Mouse (Mus musculus) urinary bladder, adult 18-20 months (tissue): ENCODE results near the gene Trmo.
A peak's percentile ranks its signal among the peaks of the same experiment; 100 is the strongest.

Experiments used
- DNase-seq, 2 experiments: peaks; one replicate each; pipeline ENCODE4 v3.0.0; 2022; ENCODE audit warnings: low spot score in 2 of 2, mixed read lengths in 2 of 2

The Trmo gene

DNA sequence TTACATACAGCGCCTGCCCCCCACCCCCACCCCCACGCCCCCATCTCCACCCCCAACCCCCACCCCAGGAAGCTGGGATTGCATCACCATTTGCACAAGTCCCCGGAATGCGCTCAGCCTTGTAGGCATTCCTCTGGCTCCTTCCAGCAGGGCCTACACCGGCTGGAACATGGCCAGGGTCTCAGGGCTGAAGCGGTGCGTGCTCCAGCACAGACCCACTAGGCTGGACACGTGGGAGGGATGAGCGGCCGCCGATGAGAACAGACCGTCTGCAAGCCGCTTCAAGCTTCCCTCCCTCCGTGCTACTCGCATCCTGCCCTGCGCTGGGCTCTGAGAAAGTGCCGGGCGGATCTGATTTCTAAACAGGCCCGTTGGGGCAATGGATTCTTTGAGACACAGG, 18.2 kb downstream of the Trmo start:
- DNase-seq: peak in 1 of 2 experiments; percentile 53

GRCm38 (mm10) chr4:46370406-46370805, 18.8 kb downstream of the Trmo start:
- no peak for DNase-seq

- DNase-seq: no peak
Measured at GRCm38 (mm10) chr4:46369070-46369469, 20.2 kb downstream of the Trmo start.

- no peak for DNase-seq
Measured at GRCm38 (mm10) chr4:46367487-46367959, 21.7 kb downstream of the Trmo start.

DNA sequence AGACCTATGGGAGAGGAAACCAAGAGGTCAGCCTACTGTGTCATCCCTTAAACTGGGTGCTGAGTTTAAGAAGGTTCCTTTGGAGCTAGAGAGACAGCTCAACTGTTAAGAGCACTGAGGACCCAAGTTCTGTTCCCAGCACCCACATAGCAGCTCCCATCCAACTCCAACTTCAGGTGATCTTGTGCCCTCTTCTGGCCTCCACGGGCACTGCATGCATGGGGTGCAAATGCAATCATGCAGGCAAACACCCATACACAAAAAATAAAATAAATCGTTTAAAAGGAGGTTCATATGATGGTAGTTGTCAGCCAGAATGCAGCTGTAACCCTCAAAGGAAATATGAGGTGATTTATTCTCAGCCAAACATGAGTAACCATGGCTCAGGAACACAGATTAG, 24.9 kb downstream of the Trmo start:
- no peak for DNase-seq

GRCm38 (mm10) chr4:46361258-46361657, 28.0 kb downstream of the Trmo start:
- no peak for DNase-seq

GRCm38 (mm10) chr4:46359539-46360253, 29.5 kb downstream of the Trmo start:
- DNase-seq: no peak

DNA sequence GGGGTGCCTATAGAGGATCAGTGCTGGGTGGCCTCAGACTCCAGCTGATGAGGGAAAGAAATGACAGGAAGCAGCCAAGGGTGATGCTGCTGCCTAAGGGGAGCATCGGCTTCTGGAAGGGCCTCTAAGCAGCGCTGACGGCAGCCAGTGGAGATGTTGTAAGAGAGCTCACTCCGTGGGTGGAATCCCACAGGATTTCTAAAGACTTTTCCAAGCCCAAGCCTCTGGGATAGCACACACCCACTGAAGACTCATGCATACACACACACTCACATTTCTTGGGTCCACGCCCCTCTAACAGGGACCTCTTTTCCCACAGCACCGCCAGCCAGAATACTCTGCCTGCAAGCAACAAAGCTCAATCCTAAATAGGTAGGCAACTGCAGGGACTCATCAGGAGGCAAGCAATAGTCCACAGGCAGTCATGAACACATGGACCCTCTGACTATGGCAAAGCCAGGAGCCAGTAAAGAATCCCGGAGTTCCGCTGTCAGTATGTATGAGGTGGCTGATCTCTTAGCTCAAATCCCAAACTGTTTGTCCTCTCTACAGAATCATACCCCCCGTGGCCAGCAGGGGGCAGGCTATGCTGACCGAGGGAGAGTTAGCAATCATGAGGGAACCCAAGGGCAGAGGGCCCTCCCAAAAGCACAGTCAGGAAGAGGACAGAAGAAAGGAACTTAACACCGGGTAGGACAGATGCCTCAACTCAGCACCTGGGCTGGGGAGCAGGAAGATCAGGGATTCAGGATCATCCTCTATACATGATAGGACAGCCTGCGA, 32.7 kb downstream of the Trmo start:
- DNase-seq: peak in 1 of 2 experiments; percentile 24

GRCm38 (mm10) chr4:46353045-46353444, 36.2 kb downstream of the Trmo start:
- DNase-seq: no peak

DNA sequence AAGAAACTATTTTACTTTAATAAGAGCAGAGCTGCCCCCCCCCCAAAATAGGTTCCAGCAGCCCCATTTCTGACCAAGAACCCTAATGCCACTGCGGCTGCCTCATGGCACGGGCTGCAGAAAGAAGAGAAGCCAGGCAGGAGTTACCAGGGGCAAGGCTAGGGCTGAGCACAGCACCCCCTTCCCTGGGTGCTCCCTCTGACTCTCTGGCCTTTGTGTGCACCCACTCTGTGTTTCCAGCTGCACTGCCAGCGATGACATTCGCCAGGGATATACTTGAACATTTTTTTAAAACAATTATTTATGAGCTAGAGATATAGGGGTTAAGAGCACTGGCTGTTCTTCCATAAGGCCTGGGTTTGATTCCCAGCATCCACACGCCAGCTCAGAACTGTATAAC, 39.7 kb downstream of the Trmo start:
- DNase-seq: no peak

DNA sequence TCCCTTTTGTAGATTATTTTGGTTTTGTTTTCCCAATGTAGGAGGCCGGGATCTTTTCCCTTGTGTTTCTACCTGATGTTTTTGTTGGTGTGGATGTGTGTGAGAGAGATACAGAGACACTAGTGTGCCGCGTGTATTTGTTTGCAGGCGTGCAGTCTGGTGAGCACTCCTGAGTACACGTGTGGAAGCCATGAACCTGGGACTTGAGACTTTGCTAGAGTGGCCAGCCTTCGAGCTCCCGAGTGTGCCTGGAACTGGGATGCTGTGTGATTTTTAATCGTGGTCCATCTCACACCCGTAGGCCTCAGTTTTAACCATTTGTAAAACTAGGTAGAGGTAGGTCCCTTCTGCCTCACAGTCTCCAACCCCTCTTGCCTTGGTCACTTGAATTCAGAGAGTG, 40.3 kb downstream of the Trmo start:
- no peak for DNase-seq

DNA sequence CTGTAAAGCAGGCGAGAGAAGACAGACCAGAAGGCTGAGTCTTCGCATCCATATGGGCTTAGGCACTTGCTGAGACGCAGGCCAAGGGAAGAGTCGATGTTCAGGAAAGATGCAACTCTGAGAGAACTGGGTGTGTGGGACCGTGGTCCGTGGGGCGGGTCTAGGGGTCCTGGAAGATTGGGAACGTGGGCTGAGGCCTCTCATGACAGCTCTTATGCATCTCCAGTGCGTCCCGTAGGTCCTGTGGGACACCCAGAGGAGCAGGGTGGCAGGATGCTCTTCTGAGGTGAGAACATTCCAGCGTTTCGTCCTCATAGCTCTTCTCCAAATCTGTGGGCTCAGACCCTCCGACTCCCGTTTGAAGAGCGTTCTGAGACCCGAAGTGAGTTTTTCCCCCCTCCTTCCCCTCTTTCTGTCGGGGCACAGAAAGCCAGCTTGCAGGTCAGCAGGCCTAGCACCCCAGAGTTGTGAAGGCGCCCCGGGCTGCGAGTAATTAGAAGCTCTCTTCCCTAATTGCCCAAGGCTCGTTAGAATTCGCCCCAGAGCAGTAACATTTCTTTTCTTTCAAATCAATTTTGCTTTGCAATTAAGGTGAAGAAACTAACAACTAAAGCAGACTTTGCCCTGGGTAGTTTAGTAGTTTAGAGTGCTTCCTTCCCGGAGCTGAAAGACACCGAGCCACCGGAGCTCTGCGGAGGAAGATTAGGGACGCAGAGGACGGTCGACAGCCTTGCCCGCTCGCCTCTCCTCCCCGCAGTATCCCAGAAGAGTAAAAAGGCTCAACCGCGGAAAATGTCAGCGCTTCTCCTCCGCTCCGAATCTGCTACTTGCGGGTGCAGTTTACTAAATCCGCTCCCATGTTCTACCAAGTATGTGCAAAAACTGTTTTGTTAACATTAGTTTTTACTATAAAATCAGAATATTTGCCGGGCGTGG, 41.4 kb downstream of the Trmo start:
- no peak for DNase-seq

DNA sequence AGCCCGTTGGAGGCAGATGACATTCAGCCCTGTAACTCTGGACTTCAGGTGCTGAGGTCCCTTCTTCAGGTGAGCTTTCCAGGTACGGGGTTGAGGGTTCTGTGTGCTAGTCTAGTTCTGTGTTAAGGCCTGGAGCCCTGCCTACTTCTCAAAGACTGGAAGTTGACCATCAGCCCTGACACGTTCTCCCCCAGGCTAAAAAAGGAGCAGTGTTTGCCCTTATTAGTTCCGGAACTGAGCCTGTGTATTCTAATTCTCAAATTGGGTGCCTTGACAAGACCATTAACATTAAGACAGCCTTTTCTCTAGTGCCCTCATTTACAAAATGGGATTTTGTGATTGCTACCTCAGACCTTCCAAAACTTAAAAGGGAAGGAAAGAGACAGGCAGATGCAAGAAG, 42.1 kb downstream of the Trmo start:
- no peak for DNase-seq

GRCm38 (mm10) chr4:46346221-46346620, 43.0 kb downstream of the Trmo start:
- no peak for DNase-seq

DNA sequence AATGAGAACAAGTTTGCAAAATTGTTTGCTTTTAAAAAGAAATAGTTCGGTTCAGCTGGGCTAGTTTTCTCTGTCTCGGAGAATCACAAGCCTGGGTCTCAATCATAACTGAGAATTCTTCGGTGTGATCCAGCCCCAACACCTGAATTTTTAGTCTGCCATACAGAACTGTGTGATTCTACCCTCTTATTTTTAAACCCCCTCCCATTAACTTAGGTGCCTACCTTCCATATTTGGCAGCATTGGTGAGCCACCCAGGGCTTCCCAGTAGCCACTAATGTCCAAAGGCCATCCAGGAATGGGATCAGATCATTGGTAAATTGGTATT, 43.5 kb downstream of the Trmo start:
- DNase-seq: no peak

DNA sequence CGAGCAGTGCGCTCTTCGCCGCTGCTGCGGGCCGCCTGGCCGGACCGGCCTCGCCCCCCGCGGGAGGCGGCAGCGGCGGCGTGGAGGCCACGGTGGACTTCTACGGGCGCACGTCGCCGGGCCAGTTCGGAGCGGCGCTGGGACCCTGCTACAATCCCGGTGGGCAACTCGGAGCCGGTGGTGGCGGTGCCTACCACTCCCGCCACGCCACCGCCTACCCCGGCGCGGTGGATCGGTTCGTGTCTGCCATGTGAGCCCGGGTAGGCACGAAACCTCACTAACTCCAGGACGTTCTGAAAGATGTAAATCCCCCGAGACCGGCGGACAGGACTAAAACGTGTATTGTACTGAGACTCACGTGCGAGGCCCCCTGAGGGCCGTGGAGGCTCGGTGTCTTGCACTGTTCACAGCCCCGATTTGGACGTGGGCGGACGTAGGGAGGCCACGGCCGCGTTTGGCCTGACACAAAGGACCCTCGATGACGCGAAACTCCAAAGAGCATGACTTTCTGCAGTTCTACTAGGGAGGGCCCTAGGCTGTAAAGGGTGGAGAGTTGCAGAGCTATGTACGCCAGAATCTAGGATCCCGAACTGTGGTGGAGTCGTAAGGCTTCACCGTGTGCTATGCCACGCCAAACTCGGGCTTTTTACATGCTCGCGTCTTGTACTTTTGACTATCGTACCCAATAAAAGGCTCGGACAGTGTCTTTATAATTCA, 44.0 kb downstream of the Trmo start:
- no peak for DNase-seq

DNA sequence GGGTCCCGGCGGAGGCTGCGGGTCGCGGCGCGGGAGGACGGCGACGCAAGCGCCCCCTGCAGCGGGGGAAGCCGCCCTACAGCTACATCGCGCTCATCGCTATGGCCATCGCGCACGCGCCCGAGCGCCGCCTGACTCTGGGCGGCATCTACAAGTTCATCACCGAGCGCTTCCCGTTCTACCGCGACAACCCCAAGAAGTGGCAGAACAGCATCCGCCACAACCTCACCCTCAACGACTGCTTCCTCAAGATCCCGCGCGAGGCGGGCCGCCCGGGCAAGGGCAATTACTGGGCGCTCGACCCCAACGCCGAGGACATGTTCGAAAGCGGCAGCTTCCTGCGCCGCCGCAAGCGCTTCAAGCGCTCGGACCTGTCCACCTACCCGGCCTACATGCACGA, 44.9 kb downstream of the Trmo start:
- peak in 1 of 2 experiments; percentile 30 for DNase-seq

DNA sequence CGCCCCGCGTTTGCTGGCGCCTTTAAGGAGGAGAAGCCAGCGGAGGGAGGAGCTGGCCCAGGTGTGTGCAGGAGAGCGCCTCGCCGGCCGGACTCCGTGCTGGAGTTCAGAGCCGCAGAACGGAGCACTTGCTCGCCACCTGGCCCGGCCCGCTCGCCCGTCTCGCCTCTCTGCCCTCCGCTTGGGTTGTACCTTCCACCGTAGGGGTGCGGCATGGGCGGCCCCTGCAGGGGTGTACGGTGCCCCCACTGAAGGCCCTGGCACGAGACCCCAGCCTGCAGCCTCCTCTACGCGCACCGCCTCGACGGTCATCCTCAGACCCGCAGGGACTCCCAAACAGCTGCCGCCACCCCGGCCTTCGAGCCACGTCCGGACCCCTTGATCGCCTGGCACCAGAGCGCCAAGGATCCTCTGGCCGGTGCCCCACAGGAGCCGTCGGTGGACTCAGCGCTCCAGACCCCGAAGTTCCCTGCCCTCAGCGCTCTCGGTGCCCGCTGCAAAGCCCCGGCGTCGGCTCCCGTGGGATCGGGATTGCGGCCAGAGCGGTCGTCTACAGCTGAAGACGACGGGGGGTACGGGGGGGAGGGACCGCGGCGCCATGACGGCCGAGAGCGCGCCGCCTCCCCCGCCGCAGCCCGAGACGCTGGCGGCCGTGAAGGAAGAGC, 45.5 kb downstream of the Trmo start, which contains the start of gene Foxe1:
Gene Foxe1, plus strand, starts transcription at position 14 of the 665 bp plus-strand sequence.
- no peak for DNase-seq

- no peak for DNase-seq
Measured at GRCm38 (mm10) chr4:46342711-46343286, 46.4 kb downstream of the Trmo start.
